Mouse (Mus musculus): Measurements from ENCODE around the gene Tspo.

Gene Tspo

GRCm38 (mm10) chr15:83584741-83585220 is 21.4 kb downstream of the Tspo start:
- no peak for DNase-seq

- DNase-seq, result no peak
These were observed 27.4 kb downstream of the Tspo start for GRCm38 (mm10) chr15:83590841-83591240.

GRCm38 (mm10) chr15:83591758-83592157 is 28.4 kb downstream of the Tspo start:
- no peak for DNase-seq

GRCm38 (mm10) chr15:83592260-83593188 is 29.1 kb downstream of the Tspo start:
- no peak for DNase-seq

GRCm38 (mm10) chr15:83593189-83593585 is 29.8 kb downstream of the Tspo start:
- DNase-seq, result no peak

- no peak for DNase-seq
These were observed 30.5 kb downstream of the Tspo start for GRCm38 (mm10) chr15:83593702-83594512.

- peak; percentile 96 to 99 for DNase-seq
These were observed 31.3 kb downstream of the Tspo start, which contains the start of gene Ttll12 for GRCm38 (mm10) chr15:83594513-83595363. Gene Ttll12, minus strand, starts transcription at chr15:83595157.

- no peak for DNase-seq
These were observed 31.9 kb downstream of the Tspo start for GRCm38 (mm10) chr15:83595364-83595711.

GRCm38 (mm10) chr15:83596833-83597232 is 33.4 kb downstream of the Tspo start:
- no peak for DNase-seq

- no peak for DNase-seq
These were observed 37.8 kb downstream of the Tspo start for GRCm38 (mm10) chr15:83601185-83601584.

GRCm38 (mm10) chr15:83602372-83603045 is 39.1 kb downstream of the Tspo start:
- DNase-seq, result peak; percentile 37 to 67

GRCm38 (mm10) chr15:83603046-83603396 is 39.6 kb downstream of the Tspo start:
- DNase-seq, result no peak

GRCm38 (mm10) chr15:83603426-83603825 is 40.0 kb downstream of the Tspo start:
- DNase-seq, result no peak

GRCm38 (mm10) chr15:83606216-83606615 is 42.8 kb downstream of the Tspo start:
- DNase-seq, result no peak

GRCm38 (mm10) chr15:83606700-83607099 is 43.3 kb downstream of the Tspo start:
- no peak for DNase-seq

- DNase-seq, result peak; percentile 76 to 84
These were observed 43.9 kb downstream of the Tspo start for GRCm38 (mm10) chr15:83607115-83607802.

GRCm38 (mm10) chr15:83615245-83615644 is 51.9 kb downstream of the Tspo start:
- no peak for DNase-seq

Data from kidney, postnatal 25 days (tissue).